Mouse (Mus musculus) brain, embryonic 14.5 days (tissue): ENCODE results near the gene Sstr2. TPM values are rescaled to one million over a fixed set of nuclear protein-coding genes. Genes with fewer than 3 reads are reported as not detected.
"Not testable (repeated sequence)": the region's sequence is repeated elsewhere in the genome, so short reads cannot be mapped to it uniquely, and the experiment has no call there.

Experiments
- DNase-seq: peaks from one replicate; pipeline ENCODE4 v3.0.0-alpha.2; 2011; ENCODE audit warnings: low read depth
- CTCF ChIP-seq: fragments of 200-500 bp; IDR thresholded peaks from 2 replicates; pipeline ENCODE4 v1.5.1; 2012; ENCODE audit warnings: inconsistent platforms, mild to moderate bottlenecking, moderate library complexity, borderline replicate concordance; ENCODE audit not compliant: insufficient read depth, insufficient read length; ENCODE audit errors: extremely low read depth
- POLR2A ChIP-seq: fragments of 200-500 bp; IDR thresholded peaks from 2 replicates; pipeline ENCODE4 v1.6.1; 2012; ENCODE audit warnings: mild to moderate bottlenecking, inconsistent platforms, borderline replicate concordance; ENCODE audit not compliant: poor library complexity, insufficient read depth, insufficient read length, severe bottlenecking; ENCODE audit errors: extremely low read depth
- polyA plus RNA-seq: library from polyadenylated mRNA; depleted of rRNA; stranded (reverse); fragments of >200 nt; gene quantifications from 2 replicates; pipeline ENCODE4 v1.2.3, GENCODE M21; 2012

The Sstr2 gene
- polyA plus RNA-seq, 1 experiment: 29.0 TPM

GRCm38 (mm10) chr11:113651907-113652273 is 32.7 kb downstream of the Sstr2 start:
- DNase-seq: peak; percentile 65
- TF ChIP-seq CTCF (peak; percentile 65), POLR2A (no peak)

GRCm38 (mm10) chr11:113652516-113652915 is 33.4 kb downstream of the Sstr2 start:
- no peak for TF ChIP-seq CTCF
- TF ChIP-seq POLR2A: no peak
- DNase-seq: no peak

GRCm38 (mm10) chr11:113654105-113654504 is 35.0 kb downstream of the Sstr2 start:
- TF ChIP-seq POLR2A (no peak), CTCF (no peak)
- DNase-seq: no peak

- TF ChIP-seq POLR2A: no peak
- TF ChIP-seq CTCF: no peak
- peak; percentile 82 for DNase-seq
Measured at GRCm38 (mm10) chr11:113654561-113655270, 35.6 kb downstream of the Sstr2 start.

GRCm38 (mm10) chr11:113656511-113656932 is 37.4 kb downstream of the Sstr2 start:
- no peak for TF ChIP-seq POLR2A
- TF ChIP-seq CTCF: no peak
- peak; percentile 53 for DNase-seq

- TF ChIP-seq POLR2A (no peak), CTCF (no peak)
- DNase-seq: no peak
Measured at GRCm38 (mm10) chr11:113657221-113657620, 38.1 kb downstream of the Sstr2 start.

GRCm38 (mm10) chr11:113658319-113658718 is 39.2 kb downstream of the Sstr2 start:
- no peak for TF ChIP-seq CTCF
- no peak for TF ChIP-seq POLR2A
- no peak for DNase-seq

- TF ChIP-seq CTCF (no peak), POLR2A (no peak)
- no peak for DNase-seq
Measured at GRCm38 (mm10) chr11:113658763-113659162, 39.6 kb downstream of the Sstr2 start.

- DNase-seq: not testable (repeated sequence)
Measured at GRCm38 (mm10) chr11:113660213-113660612, 41.1 kb downstream of the Sstr2 start.

GRCm38 (mm10) chr11:113660940-113661339 is 41.8 kb downstream of the Sstr2 start:
- TF ChIP-seq CTCF (no peak), POLR2A (no peak)
- no peak for DNase-seq

- TF ChIP-seq CTCF: no peak
- TF ChIP-seq POLR2A: no peak
- DNase-seq: no peak
Measured at GRCm38 (mm10) chr11:113661835-113662351, 42.8 kb downstream of the Sstr2 start.

- TF ChIP-seq CTCF: no peak
- no peak for TF ChIP-seq POLR2A
Measured at GRCm38 (mm10) chr11:113664279-113664678, 45.1 kb downstream of the Sstr2 start.

GRCm38 (mm10) chr11:113666205-113666604 is 47.1 kb downstream of the Sstr2 start:
- DNase-seq: peak; percentile 27
- TF ChIP-seq POLR2A (no peak), CTCF (no peak)

More at GRCm38 (mm10) chr11:113664279-113664678, 45.1 kb downstream of the Sstr2 start:
- no peak for DNase-seq
